Mouse (Mus musculus) CH12.LX (cell line): ENCODE measurements around the gene Ralgps2.

ENCODE experiments used
- CHD2 ChIP-seq: IDR thresholded peaks from 2 replicates; pipeline ENCODE4 v1.6.1; 2011; ENCODE audit warnings: low read length, improper control_type of control experiment
- CTCF ChIP-seq, 2 experiments: IDR thresholded peaks in 1 of 2; conservative IDR thresholded peaks in 1 of 2; 2 replicates each; pipeline ENCODE4 v1.5.1; 2011 to 2012; ENCODE audit warnings: low read depth in 2 of 2, low read length in 2 of 2, improper control_type of control experiment in 1 of 2, inconsistent platforms in 1 of 2, mild to moderate bottlenecking in 1 of 2, moderate library complexity in 1 of 2
- EP300 ChIP-seq: IDR thresholded peaks from 2 replicates; pipeline ENCODE4 v1.6.1; 2011; ENCODE audit warnings: low read length, improper control_type of control experiment
- MAX ChIP-seq: IDR thresholded peaks from 2 replicates; pipeline ENCODE4 v1.6.1; 2011; ENCODE audit warnings: low read length, improper control_type of control experiment
- MXI1 ChIP-seq: IDR thresholded peaks from 2 replicates; pipeline ENCODE4 v1.6.1; 2011; ENCODE audit warnings: mild to moderate bottlenecking, low read depth, low read length, improper control_type of control experiment
- NELFE ChIP-seq: IDR thresholded peaks from 2 replicates; pipeline ENCODE4 v1.6.1; 2011; ENCODE audit warnings: low read depth, low read length, improper control_type of control experiment
- PAX5 ChIP-seq: IDR thresholded peaks from 2 replicates; pipeline ENCODE4 v1.6.1; 2012; ENCODE audit warnings: low read length, inconsistent platforms, mixed read lengths
- POLR2A ChIP-seq: IDR thresholded peaks from 2 replicates; pipeline ENCODE4 v1.6.1; 2011; ENCODE audit warnings: low read depth, mild to moderate bottlenecking, improper control_type of control experiment, low read length
- POLR2AphosphoS2 ChIP-seq: IDR thresholded peaks from 2 replicates; pipeline ENCODE4 v1.6.1; 2011; ENCODE audit warnings: low read depth, low read length, improper control_type of control experiment
- RAD21 ChIP-seq: IDR thresholded peaks from 2 replicates; pipeline ENCODE4 v1.6.1; 2011; ENCODE audit warnings: low read depth, mild to moderate bottlenecking, low read length, improper control_type of control experiment, moderate library complexity
- RCOR1 ChIP-seq: conservative IDR thresholded peaks from 2 replicates; pipeline ENCODE4 v1.6.1; 2012; ENCODE audit warnings: low read depth, mild to moderate bottlenecking, inconsistent platforms, low read length, improper control_type of control experiment
- USF1 ChIP-seq: IDR thresholded peaks from 2 replicates; pipeline ENCODE4 v1.6.1; 2014; ENCODE audit warnings: low read depth, mild to moderate bottlenecking, inconsistent platforms, low read length, improper control_type of control experiment
- USF2 ChIP-seq: conservative IDR thresholded peaks from 2 replicates; pipeline ENCODE4 v1.6.1; 2011; ENCODE audit warnings: low read depth, low read length, improper control_type of control experiment

DNA sequence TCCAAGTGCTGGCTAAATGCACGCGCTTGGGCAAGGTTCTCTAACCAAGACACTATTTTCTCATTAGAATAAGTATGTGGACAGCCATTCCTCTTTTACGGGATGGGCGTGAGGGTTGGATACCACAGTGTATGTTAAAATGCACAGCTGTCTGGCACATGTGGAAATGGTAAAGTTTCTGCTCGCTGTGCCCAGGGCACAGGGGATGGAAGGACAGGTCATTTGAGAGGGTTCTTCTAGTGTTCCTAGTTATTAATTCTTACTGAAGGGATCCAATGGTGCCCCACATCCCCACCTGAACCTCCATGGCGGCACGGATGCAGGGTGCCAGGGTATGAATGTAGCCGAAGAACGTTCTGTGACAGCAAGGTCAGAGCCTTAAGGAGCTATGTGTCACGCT lies 154.5 kb downstream of the Ralgps2 start:
- TF ChIP-seq RCOR1 (no peak), NELFE (no peak), EP300 (no peak), CTCF (conservative IDR thresholded peaks at IDR 0.05 in 1 of 2, IDR thresholded peaks at IDR 0.05 in 1 of 2; ENCODE audit: low read depth in 2 of 2, low read length in 2 of 2) (no peak), USF2 (no peak), MXI1 (no peak), MAX (no peak), POLR2A (no peak), USF1 (no peak), RAD21 (no peak), POLR2AphosphoS2 (no peak), PAX5 (no peak), CHD2 (no peak)
